Mouse (Mus musculus) retina, embryonic 14.5 days (tissue): ENCODE measurements around the gene Slc24a5.
"Not testable (repeated sequence)": the region's sequence is repeated elsewhere in the genome, so short reads cannot be mapped to it uniquely, and the experiment has no call there.

Experiments
- DNase-seq: peaks from one replicate; pipeline ENCODE4 v3.0.0-alpha.2; 2015; ENCODE audit warnings: low spot score

The Slc24a5 gene

GRCm38 (mm10) chr2:125067894-125068293, at the start of gene Slc24a5:
Gene Slc24a5, plus strand, starts transcription at chr2:125068124.
- DNase-seq: no peak

GRCm38 (mm10) chr2:125024386-125024785, 43.5 kb upstream of the Slc24a5 start:
- DNase-seq: no peak

- no peak for DNase-seq
Measured at GRCm38 (mm10) chr2:125026358-125027000, 41.4 kb upstream of the Slc24a5 start.

- no peak for DNase-seq
Measured at GRCm38 (mm10) chr2:125030591-125030990, 37.3 kb upstream of the Slc24a5 start.

GRCm38 (mm10) chr2:125031111-125031510, 36.8 kb upstream of the Slc24a5 start:
- no peak for DNase-seq

- DNase-seq: no peak
Measured at GRCm38 (mm10) chr2:125031562-125032257, 36.2 kb upstream of the Slc24a5 start.

- DNase-seq: peak; percentile 7
Measured at GRCm38 (mm10) chr2:125032258-125032973, 35.5 kb upstream of the Slc24a5 start.

- no peak for DNase-seq
Measured at GRCm38 (mm10) chr2:125033042-125033743, 34.7 kb upstream of the Slc24a5 start.

- no peak for DNase-seq
Measured at GRCm38 (mm10) chr2:125055316-125055903, 12.5 kb upstream of the Slc24a5 start.

GRCm38 (mm10) chr2:125057250-125057815, 10.6 kb upstream of the Slc24a5 start:
- peak; percentile 21 for DNase-seq

- DNase-seq: no peak
Measured at GRCm38 (mm10) chr2:125061451-125061850, 6.5 kb upstream of the Slc24a5 start.

GRCm38 (mm10) chr2:125062944-125063343, 5.0 kb upstream of the Slc24a5 start:
- DNase-seq: no peak

GRCm38 (mm10) chr2:125067373-125067772, 551 bp upstream of the Slc24a5 start:
- no peak for DNase-seq

GRCm38 (mm10) chr2:125068696-125069095, 772 bp downstream of the Slc24a5 start:
- DNase-seq: no peak

GRCm38 (mm10) chr2:125073056-125073780, 5.3 kb downstream of the Slc24a5 start:
- DNase-seq: no peak

- DNase-seq: no peak
Measured at GRCm38 (mm10) chr2:125083879-125084278, 16.0 kb downstream of the Slc24a5 start.

- no peak for DNase-seq
Measured at GRCm38 (mm10) chr2:125088757-125089156, 20.8 kb downstream of the Slc24a5 start.

GRCm38 (mm10) chr2:125092123-125092522, 24.2 kb downstream of the Slc24a5 start:
- DNase-seq: not testable (repeated sequence)

GRCm38 (mm10) chr2:125104491-125104890, 36.6 kb downstream of the Slc24a5 start:
- DNase-seq: not testable (repeated sequence)

GRCm38 (mm10) chr2:125106536-125106935, 38.6 kb downstream of the Slc24a5 start:
- DNase-seq: not testable (repeated sequence)
